Mouse (Mus musculus) heart, adult 2 months (tissue): ENCODE data around the gene Plcb4.

ENCODE experiments used
- CTCF ChIP-seq: fragments of 200-600 bp; IDR thresholded peaks from 2 replicates; pipeline ENCODE4 v1.8.1; 2022; ENCODE audit warnings: antibody characterized with exemption, mild to moderate bottlenecking, moderate library complexity
- EP300 ChIP-seq: fragments of 200-500 bp; IDR thresholded peaks from 2 replicates; pipeline ENCODE4 v1.6.1; 2011; ENCODE audit warnings: low read depth, low read length, control low read depth; ENCODE audit not compliant: insufficient read depth
- POLR2A ChIP-seq: fragments of 200-500 bp; IDR thresholded peaks from 2 replicates; pipeline ENCODE4 v1.6.1; 2011; ENCODE audit warnings: mild to moderate bottlenecking, low read depth, low read length, control low read depth; ENCODE audit not compliant: insufficient read depth

DNA sequence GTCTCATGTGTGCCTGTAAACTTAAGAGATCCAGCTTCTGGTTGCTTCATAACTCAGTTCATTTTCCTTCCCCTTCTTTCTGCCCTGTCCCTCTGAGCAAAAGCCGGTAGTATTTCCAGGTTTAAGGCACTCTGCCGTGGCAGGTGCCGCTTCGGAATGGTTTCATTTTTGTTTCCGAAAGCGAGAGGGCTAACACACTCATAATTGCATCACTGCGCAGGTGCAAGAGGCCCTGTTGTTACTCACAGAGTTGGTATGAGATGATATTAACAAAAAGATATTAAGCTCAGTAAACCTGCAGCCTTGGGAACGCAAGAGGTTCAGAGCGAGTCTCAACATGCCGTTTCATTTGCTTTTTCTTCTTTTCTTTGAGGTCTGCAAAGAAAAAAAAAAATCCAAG lies 65.7 kb downstream of the Plcb4 start:
- TF ChIP-seq POLR2A (no peak), CTCF (no peak), EP300 (no peak)
